Mouse (Mus musculus) adrenal gland (tissue): Measurements from ENCODE around the gene Capn3.

Experiments used
- intact Hi-C: fragments of 180-260 bp; cut with DNase I; formaldehyde crosslinking; loops from one replicate; pipeline ENCODE4 v1.15.1; 2025
- long read RNA-seq, 2 experiments: library from polyadenylated mRNA; unstranded; transcript quantifications; one replicate each; pipeline ENCODE4 v2.0.0; 2020; ENCODE audit warnings: borderline replicate concordance in 1 of 2; ENCODE audit not compliant: insufficient replicate concordance in 1 of 2

Gene Capn3
- long read RNA-seq, experiment 1, partial matches to known transcripts: 0 of 1 reads
- long read RNA-seq, experiment 1, other reads (novel, unspliced or antisense): 1 of 1 reads
- long read RNA-seq, experiment 2: 0 reads

DNA sequence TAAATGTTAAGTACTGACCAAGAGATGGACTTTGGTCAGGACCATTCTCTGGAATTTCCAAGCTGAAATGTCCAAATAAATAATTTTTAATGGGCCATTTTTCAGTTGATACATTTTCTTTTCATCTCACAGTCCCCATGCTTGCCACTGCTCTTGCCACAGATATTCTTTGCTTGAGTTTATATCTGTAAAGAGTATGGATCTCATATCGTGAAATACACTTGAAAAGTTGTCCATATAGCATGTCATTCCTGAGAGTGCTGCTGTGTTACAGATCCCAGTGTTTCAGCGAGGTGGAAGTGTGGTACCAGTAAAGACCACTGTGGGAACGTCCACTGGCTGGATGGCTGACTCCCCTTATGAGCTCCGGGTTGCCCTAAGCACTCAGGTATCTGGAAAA is at the start of gene Capn3:
Gene Capn3, plus strand, starts transcription at position 301 of the 400 bp plus-strand sequence.
- intact Hi-C loops: no loop called here

DNA sequence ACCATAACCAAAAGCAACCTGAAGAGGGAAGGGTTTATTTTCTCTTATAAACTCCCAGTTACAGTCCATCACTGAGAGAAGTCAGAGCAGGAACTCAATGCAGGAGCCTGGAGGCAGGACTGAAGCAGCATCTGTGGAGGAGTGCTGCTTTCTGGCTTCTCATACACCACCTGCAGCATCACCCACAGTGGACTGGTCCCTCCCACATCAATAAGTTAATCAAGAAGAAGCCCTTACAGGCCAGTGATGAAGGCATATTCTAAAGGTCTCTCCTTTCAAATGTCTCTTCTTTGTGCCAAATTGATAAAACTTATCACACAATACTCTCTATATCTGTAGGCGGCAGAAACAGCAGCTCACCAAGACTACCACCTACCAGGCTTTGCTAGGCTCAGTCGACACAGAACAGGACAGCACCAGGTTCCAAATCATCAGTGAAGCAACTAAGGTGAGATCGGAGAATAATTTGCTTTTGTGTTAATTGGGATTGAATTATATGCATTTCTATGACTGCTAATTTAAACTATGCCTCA is 44.7 kb upstream of the Capn3 start:
- intact Hi-C loops: no loop called here

DNA sequence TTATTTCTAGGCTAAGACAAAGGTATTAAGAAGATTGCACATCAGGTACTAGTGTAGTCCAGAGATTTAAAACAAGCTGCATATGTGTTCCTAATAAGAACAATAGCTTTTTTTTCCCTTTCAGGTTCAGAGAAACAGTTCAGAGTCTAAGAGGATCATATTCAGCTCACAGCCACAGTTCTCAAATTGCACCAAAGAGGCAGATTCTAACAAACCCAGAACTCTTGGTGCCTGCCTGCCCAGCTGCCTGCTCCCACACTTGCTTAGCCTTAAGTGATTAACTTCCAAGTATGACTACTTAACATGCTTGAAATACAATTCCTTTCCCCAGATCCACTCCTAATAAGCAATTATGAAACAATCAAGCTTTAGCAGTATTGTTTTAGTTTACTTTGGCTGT is 41.7 kb upstream of the Capn3 start:
- intact Hi-C loops: no loop called here

DNA sequence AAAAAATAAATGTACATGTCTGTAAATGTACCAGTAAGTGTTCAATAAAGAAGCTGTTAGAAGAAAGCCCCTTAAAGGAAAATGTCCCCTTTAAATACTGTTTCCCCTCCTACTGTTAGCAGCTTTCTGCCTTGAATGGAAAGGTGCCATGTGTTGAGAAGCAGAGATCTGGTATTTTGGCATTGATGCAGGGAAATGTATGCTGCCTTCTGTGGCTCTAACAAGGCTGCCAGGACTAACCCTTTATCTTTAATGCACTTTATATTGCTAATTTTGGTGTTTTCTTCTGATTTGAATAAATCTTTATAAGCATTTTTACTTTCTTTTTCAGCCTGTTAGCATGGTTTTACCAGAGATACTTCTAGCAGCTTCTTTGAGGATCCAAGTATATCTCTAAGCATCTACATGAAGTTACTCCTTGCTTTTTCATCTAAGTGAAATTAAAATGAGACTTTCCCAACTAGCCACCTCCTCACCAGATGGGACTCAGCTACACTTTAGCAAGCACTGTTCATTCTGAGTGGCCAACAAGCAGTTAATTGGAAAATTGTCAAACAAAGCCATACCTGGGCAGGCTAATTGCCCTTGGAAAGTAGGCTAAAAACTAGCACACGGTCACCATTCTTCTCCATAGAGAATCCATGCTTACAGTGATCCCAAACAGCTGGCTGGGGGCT is 40.9 kb upstream of the Capn3 start:
- intact Hi-C loops: no loop called here

DNA sequence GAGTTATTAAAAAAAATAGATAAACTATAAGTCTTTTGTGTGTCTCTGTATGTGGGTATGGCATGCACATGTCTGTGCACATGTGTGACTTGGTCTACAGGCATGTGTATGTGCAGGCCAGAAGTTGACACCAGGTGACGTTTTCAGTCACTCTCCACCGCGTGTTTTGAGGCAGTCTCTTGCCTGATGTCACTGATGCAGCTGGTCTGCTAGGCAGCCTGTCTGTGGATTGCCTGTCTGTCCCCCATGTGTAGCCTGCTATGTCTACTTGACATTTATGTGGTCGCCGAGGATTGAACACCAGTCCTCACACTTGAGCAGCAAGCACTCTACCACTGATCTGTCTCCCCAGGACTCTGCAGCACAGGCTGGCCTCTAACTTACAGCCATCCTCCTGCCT is 31.4 kb upstream of the Capn3 start:
- intact Hi-C loops: no loop called here

DNA sequence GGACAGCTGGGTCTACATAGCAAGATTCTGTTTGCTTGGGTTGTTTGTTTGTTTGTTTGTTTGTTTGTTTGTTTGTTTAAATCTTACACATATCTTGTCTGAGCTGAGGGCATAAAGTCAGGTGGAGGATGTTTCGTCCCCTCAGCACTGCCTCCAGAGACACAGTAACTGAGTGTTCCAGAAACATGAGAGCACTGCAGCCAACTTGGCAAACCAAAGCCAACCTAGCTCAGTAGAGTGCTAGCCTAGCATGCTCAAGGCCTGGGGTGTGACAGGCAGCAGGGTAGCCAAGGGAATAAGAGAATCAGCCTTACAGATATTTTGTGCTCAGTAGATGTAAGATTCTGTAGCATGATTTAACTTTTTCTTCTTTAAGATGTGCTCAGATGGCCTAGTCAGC is 11.3 kb upstream of the Capn3 start:
- intact Hi-C loops: no loop called here

DNA sequence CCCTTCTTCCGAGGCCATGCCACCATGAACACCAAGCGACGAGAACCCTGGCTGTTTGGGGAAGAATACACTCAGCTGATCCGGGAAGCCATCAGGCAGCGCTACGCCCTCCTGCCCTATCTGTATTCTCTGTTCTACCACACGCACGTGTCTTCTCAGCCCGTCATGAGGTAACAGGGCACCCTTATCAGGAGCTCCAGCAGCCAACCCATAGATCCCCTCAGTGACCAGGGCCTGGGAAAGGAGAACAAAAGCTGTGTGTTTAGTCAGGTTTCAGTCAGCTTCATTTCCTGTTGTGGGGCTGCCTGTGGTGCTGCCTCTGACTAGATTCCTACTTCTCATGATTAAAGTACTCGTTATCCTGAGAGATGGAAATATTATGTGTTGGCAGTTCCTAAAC is 9.4 kb upstream of the Capn3 start:
- intact Hi-C loops: no loop called here

DNA sequence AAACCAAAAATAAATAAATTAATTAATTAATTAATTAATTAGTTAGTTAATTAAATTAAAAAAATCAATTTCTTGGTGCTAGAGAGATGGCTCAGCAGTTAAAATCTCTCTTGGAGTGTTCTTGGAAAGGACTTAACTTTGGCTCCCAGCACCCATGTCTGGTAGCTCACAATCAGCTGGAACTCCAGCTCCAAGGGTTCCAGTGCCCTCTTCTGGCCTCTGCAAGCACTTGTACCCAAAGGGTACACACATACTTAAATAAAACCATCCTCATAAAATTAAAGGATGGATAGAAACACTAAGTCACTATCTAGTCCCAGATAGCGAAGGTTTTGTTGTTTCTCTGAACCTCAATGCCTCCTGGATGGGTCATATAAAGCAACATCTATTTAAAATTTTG is 8.5 kb upstream of the Capn3 start:
- intact Hi-C loops: no loop called here

DNA sequence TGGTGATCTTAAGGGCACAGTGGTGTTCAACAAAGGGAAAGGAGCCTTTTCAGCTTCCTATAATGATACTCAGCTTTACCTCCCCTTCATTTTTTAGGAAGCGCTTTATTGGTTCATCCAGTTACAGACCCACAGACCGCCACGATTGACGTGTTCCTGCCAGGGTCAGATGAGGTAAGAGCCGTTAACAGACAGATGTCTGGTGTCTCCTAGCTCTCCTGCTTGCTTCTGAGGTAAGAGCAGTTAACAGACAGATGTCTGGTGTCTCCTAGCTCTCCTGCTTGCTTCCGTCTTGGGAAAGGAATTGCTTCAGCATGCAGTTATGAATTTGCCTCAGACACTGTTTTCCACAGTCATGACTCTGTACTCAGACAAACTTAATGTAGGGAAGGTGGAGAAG is 5.1 kb upstream of the Capn3 start:
- intact Hi-C loops: no loop called here

DNA sequence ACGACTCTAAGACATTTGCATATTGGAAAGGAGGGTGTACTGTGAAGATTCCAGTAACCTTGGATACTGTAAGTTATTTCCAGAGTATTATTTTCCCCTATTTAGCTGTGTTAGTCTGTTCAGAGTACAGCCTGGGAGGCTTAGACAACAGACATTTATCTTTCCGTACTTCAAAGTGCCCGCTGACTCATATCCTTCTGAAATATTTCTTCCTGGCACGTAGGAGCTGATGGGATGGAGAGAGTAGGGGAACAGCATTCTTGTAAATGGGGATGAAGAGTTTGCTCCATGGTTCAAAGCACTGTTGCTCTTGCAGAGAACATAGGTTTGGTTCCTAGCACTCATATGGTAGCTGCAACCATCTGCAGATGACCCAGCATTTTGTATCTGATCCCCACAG is 3.2 kb upstream of the Capn3 start:
- intact Hi-C loops: no loop called here

DNA sequence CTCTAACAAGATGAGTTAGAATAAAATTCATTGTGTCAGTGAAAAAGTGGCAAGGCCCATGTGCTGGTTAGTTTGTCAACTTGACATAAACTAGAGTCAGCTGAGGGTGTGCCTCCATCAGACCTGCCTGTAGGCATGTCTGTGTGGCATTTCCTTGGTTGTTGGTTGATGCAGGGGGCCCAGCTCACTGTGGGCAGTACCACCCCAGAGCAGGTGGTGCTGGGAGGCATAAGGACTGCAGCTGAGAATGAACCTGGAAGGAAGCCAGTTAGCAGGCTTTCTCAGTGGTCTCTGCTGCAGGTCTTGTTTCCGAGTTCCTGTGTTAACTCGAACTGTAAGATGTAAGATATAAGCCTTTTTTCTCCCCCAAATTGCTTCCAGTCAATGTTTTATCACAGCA is 832 bp upstream of the Capn3 start:
- intact Hi-C loops: no loop called here

DNA sequence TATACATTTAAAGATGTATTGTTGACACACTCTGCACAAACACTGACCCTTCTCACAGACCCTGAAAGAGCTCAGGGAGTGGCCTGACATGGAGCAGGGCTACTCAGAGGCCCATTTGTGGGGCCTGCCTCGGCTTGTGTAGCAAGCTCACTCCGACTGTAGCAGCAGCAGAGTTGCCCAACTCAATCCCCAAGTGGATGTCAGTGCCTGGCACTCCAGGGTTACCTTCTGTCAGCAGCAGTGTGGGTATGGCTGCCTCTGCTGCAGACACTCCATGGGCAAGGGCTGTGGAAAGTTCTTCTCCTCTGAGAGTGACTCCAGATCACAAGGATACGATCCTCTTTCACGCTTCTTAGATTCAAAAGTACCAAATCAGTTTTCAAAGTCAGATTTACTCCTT is 4.4 kb downstream of the Capn3 start:
- intact Hi-C loops: no loop called here

DNA sequence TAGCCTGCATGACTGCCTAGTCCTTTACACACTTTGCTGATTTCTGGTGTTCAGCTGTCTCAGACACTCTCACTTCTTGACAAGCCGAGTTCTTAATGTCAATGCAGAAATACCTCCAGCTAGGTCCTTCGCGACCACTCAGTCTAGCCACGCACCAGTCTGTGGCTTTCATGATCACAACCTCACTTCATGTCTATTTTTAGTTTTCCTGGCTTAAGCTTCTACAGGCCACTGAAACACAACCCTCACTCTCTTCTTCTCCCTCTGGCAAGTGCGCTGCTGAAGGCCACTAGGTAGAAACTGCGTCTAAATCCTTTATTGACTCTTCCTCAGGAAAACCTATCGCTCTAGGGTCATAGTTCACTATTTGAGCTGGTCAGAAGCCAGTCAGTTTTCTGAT is 7.5 kb downstream of the Capn3 start:
- intact Hi-C loops: no loop called here

DNA sequence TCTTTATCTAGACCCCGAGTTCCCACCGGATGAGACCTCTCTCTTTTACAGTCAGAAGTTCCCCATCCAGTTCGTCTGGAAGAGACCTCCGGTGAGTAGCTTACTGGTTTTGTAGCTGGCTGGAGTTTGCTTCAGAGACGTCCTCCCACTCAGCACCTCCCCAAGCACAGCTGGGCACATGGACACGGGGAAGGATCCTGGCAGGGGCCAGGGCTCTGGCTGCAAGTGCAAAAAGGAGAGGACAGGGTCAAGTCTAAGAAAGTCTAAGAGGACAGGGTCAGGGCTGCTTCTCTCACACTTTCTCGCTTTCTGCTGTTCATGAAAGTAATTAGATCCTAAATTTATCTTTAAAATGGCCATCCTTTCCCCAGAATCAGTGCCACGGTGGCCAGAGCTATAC is 8.3 kb downstream of the Capn3 start:
- intact Hi-C loops: no loop called here

DNA sequence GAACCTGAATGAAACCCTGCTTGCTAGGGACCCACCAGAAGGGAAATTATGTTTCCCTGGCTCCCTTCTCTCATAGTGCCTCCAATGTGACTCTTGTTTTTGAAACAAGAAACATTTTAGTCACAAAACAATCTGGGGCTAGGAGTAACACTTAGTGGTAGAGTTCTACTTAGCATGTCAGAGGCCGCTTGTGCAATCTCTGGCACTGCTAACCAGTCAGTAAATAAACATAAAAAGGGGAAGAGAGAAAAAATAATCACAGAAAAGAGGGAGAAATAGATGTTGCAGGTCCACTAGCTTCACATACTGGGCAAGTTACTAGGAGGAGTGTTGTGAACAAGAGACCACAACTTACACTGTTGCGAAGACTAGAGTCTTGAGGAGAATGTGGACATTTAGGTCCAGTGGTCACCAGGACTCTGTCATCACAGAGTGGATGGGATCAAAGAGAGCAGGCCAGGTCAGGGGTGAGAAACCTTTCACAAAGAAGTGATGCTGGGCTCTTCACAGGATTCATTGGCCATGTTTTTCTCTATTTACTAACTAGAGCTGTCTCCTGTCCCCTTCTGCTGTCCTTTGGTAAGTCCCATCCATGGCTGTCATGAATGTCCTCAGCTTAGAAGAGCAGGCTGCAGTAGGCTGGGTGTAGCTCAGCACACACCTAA is 9.0 kb downstream of the Capn3 start:
- intact Hi-C loops: no loop called here

DNA sequence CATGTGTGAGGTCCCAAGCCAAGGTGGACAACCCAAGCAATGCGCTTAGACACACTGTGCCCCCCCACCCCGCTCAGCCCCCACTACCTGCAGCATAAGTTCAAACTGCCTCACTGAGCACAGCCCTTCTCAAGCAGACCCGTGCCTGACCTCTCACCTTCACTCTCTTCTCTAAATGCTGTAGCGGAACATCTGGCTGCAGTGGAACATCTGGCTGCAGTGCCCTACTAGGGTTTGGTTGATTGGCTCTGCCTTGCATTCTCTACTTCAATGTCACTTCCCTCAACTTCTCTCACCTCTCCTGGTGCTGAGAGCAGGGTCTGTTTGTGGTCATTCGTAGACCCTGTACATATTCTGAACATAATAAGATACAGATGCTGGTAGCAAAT is 9.6 kb downstream of the Capn3 start:
- intact Hi-C loops: no loop called here

DNA sequence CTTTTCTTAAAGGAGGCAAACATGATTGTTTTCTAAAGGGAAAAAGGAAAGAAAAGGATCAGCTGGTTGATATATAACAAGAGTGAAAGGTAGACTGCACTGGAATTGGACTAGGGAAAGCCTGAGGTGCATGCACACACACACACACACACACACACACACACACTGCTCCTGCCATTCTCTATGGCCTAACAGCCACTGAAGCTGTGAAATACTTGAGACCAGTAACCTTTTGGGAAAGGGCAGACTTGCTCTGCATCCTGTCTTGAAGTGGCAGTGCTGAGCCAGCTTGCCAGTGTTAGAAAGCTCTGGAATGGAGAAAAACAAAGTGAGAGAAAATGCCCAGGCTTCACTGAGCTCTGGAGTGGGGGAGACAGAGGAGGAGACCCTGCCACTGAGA is 12.2 kb downstream of the Capn3 start:
- intact Hi-C loops: no loop called here

DNA sequence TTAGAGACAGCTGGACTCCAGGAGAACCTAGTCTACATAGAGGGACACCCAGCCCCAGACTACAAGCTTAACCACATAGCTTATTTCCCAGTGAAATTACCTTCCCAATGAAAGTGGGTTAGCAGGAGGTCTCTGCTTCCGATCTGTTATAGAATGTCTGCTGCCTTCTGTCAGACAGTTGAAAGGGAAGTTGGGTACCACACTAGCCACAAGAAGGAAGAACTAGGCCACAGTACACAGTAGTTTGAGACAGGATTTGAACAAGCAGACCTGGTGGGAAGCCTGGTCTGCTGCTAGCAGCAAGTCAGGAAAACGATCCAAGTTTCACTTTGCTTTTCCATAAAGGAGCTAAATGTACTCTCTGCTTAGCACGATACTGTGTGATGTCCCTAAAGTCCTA is 13.4 kb downstream of the Capn3 start:
- intact Hi-C loops: no loop called here

DNA sequence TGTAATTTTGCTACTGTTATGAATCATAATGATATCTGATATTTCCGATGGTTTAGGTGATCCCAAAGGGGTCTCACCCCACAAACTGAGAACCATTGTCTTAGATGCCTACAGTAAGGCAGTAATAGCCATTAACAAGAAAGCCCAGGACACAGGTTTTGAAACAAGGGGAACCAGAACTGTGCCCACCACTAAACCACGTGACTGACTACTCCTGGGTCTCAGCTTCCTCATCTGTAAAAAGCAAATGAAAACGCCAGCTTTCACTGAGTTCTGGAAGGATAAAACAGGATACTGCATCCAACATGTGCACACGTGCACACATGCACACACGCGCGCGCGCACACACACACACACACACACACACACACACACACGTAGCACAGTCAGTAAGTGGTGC is 13.9 kb downstream of the Capn3 start:
- intact Hi-C loops: loop anchor here (5.0 kb wide), 1 partner anchor 398 kb away; no protein-coding TSS in a partner anchor

DNA sequence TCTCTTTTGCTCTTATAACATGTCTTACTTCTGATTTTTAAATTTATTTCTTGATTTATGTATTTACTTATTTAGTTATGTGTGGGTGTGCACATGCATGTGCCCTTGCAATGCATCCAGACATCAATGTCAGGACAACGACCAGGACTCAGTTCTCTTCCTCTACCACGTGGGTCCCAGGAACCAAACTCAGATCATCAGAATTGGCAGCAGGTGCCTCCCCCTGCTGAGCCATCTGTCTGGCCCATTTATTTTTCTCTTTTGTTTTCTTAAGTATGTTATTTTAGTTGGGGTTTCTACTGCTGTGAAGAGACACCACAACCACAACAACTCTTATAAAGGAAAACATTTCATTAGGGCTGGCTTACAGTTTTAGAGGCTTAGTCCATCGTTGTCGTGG is 15.0 kb downstream of the Capn3 start:
- intact Hi-C loops: loop anchor here (5.0 kb wide), 1 partner anchor 396 kb away; no protein-coding TSS in a partner anchor

DNA sequence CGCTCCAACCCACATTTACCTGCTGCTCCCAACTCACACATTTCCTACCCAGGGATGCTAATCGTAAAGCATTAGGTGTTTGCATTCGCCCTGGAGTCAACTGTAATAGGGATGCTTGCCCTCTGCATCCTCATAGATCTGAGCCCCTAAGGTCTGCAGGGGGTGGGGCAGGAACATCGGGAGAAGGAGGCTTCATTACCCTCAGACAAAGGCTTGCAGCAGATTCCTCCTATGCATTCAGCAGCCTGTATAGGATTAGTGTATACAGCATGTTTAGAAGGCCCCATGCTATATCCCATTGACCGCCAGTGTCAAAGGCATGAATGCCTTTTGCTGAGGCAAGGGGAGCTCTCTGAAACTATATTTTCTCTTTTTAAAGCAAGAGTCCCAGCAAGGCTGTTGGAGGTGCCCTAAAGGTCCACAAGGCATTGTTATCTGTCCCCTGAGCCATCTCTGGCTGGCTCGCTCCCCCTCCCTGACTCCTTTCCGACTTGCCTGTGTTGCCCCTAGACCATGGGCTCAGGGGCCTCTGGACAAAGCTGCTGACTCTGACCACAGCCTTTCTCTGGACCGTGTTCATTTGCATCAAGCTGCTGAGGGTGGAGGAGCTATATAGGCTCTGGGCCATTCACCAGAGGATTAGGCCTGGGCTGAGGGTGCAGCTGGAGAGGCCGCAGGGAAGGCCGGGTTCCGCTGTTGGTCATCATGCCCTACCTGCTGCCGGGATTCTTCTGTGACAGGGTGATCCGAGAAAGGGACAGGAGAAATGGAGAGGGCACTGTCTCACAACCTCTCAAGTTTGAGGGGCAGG is 20.7 kb downstream of the Capn3 start:
- intact Hi-C loops: no loop called here

DNA sequence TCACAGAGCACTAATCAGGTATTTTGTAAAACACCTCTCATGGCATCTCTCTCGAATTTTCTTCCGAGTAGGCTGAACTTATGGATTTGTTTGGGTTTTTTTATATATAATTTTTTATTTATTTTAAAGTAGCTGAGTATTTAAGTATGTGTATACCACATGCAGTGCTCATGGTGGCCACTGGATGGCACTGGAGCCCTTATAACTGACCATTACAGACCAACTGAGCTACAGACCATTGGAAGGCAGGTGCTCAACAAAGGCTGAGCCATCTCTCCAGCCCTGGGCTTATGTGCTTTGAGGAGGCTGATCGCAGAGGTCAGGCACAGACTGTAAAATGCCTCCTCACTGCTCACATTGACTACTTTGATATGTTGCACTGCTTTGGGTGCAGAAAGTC is 22.8 kb downstream of the Capn3 start:
- intact Hi-C loops: loop anchor here (2.0 kb wide), 1 partner anchor 192 kb away; no protein-coding TSS in a partner anchor
